Mouse (Mus musculus) liver, embryonic 11.5 days (tissue): ENCODE data around the gene Osbpl9. TPM values are rescaled to one million over a fixed set of nuclear protein-coding genes. Genes with fewer than 3 reads are reported as not detected.

Experiments
- ATAC-seq: fragments of 200-750 bp; cut with Nextera tagmentation; replicated peaks from 2 replicates; pipeline ENCODE4 v1.8.0; 2017; ENCODE audit warnings: moderate number of reproducible peaks, mild to moderate bottlenecking, moderate TSS enrichment, moderate library complexity; ENCODE audit not compliant: low FRiP score
- DNase-seq: peaks from one replicate; pipeline ENCODE4 v3.0.0-alpha.2; 2017; ENCODE audit warnings: low spot score
- H3K27ac ChIP-seq: fragments of 300-500 bp; sonication (generic); 2 replicates; pipeline ENCODE4 v1.5.1; 2014; ENCODE audit warnings: mild to moderate bottlenecking, low read depth, low read length, control low read depth
- H3K27me3 ChIP-seq: fragments of 300-500 bp; sonication (generic); replicated peaks from 2 replicates; pipeline ENCODE4 v1.6.1; 2014; ENCODE audit warnings: low read length, mixed read lengths; ENCODE audit not compliant: control insufficient read depth, insufficient read depth
- H3K36me3 ChIP-seq: fragments of 300-500 bp; sonication (generic); 2 replicates; pipeline ENCODE4 v1.6.1; 2014; ENCODE audit warnings: mild to moderate bottlenecking, low read length, moderate library complexity, mixed read lengths; ENCODE audit not compliant: control insufficient read depth, insufficient read depth
- H3K4me1 ChIP-seq: fragments of 300-500 bp; sonication (generic); replicated peaks from 2 replicates; pipeline ENCODE4 v1.6.1; 2014; ENCODE audit warnings: low read length, mixed read lengths; ENCODE audit not compliant: control insufficient read depth, insufficient read depth
- H3K4me2 ChIP-seq: fragments of 300-500 bp; sonication (generic); 2 replicates; pipeline ENCODE4 v1.6.1; 2014; ENCODE audit warnings: mild to moderate bottlenecking, control low read depth, moderate library complexity
- H3K4me3 ChIP-seq: fragments of 300-500 bp; sonication (generic); 2 replicates; pipeline ENCODE4 v1.5.1; 2014; ENCODE audit warnings: low read depth, low read length, control low read depth
- H3K9ac ChIP-seq: fragments of 300-500 bp; sonication (generic); 2 replicates; pipeline ENCODE4 v1.6.1; 2014; ENCODE audit warnings: low read depth, low read length, control low read depth
- H3K9me3 ChIP-seq: fragments of 300-500 bp; sonication (generic); 2 replicates; pipeline ENCODE4 v1.6.1; 2016; ENCODE audit warnings: low read length, inconsistent platforms, mixed read lengths; ENCODE audit not compliant: control insufficient read depth
- WGBS: fragments of 180-500 bp; shearing (Covaris S2); extraction: QIAGEN DNeasy Blood & Tissue Kit; methylation state at CpG from one replicate; pipeline ENCODE4 v1.1.7; 2014; 5-methylcytosine and 5-hydroxymethylcytosine counted together
- polyA plus RNA-seq: library from polyadenylated mRNA; unstranded; fragments of >200 nt; fragmentation: Nextera tagmentation; extraction: Ambion mirVana; gene quantifications from 2 replicates; pipeline ENCODE4 v1.2.1, GENCODE M21; 2014

The Osbpl9 gene
- polyA plus RNA-seq, 1 experiment from 2014 or later: 40.6 TPM

GRCm38 (mm10) chr4:109218008-109218407 is 15.9 kb upstream of the Osbpl9 start:
- no peaks in the 10 kb centered on the region for H3K4me1 ChIP-seq
- DNase-seq (no peak), ATAC-seq (no peak)
- H3K27me3 ChIP-seq: no peaks in the 10 kb centered on the region
- H3K9ac ChIP-seq: no peak overlapping the region
- H3K4me2 ChIP-seq: no peak overlapping the region
- H3K9me3 ChIP-seq: no peaks in the 10 kb centered on the region
- H3K36me3 ChIP-seq: no peaks in the 10 kb centered on the region
- H3K27ac ChIP-seq: no peak overlapping the region
- 72% methylated on average over 7 of the region's 7 CpGs for WGBS
- no peak overlapping the region for H3K4me3 ChIP-seq

GRCm38 (mm10) chr4:109213986-109214385 is 11.9 kb upstream of the Osbpl9 start:
- ATAC-seq (no peak), DNase-seq (no peak)
- Histone ChIP-seq H3K4me3 (no peak overlapping the region), H3K4me2 (no peak overlapping the region), H3K27me3 (no peaks in the 10 kb centered on the region), H3K4me1 (no peaks in the 10 kb centered on the region), H3K36me3 (no peaks in the 10 kb centered on the region), H3K9me3 (no peaks in the 10 kb centered on the region), H3K9ac (no peak overlapping the region), H3K27ac (no peak overlapping the region)
- 62% methylated on average over 3 of the region's 3 CpGs for WGBS

- Histone ChIP-seq H3K9me3 (no peaks in the 10 kb centered on the region), H3K4me1 (no peaks in the 10 kb centered on the region), H3K36me3 (no peaks in the 10 kb centered on the region), H3K27me3 (no peaks in the 10 kb centered on the region), H3K4me3 (no peak overlapping the region), H3K4me2 (no peak overlapping the region), H3K27ac (no peak overlapping the region), H3K9ac (no peak overlapping the region)
- DNase-seq: no peak
- ATAC-seq: no peak
- WGBS: 78% methylated on average over 4 of the region's 4 CpGs
Measured at GRCm38 (mm10) chr4:109210881-109211280, 8.8 kb upstream of the Osbpl9 start.

- H3K9me3 ChIP-seq: no peaks in the 10 kb centered on the region
- no peak overlapping the region for H3K27ac ChIP-seq
- H3K9ac ChIP-seq: no peak overlapping the region
- ATAC-seq: no peak
- 73% methylated on average over 2 of the region's 2 CpGs for WGBS
- H3K4me1 ChIP-seq: no peaks in the 10 kb centered on the region
- H3K36me3 ChIP-seq: no peaks in the 10 kb centered on the region
- H3K4me2 ChIP-seq: no peak overlapping the region
- H3K4me3 ChIP-seq: no peak overlapping the region
- no peaks in the 10 kb centered on the region for H3K27me3 ChIP-seq
- no peak for DNase-seq
Measured at GRCm38 (mm10) chr4:109210253-109210652, 8.2 kb upstream of the Osbpl9 start.

GRCm38 (mm10) chr4:109207524-109207923 is 5.5 kb upstream of the Osbpl9 start:
- DNase-seq: no peak
- WGBS: 71% methylated on average over 5 of the region's 5 CpGs
- no peak for ATAC-seq
- Histone ChIP-seq H3K9me3 (no peaks in the 10 kb centered on the region), H3K27ac (no peak overlapping the region), H3K36me3 (no peaks in the 10 kb centered on the region), H3K4me1 (no peaks in the 10 kb centered on the region), H3K4me3 (no peak overlapping the region), H3K27me3 (no peaks in the 10 kb centered on the region), H3K9ac (no peak overlapping the region), H3K4me2 (no peak overlapping the region)

- ATAC-seq: no peak
- Histone ChIP-seq H3K4me3 (no peak overlapping the region), H3K9ac (no peak overlapping the region), H3K9me3 (no peaks in the 10 kb centered on the region), H3K4me2 (no peak overlapping the region), H3K4me1 (peaks cover 4% of the 10 kb centered on the region), H3K36me3 (no peaks in the 10 kb centered on the region), H3K27me3 (no peaks in the 10 kb centered on the region), H3K27ac (no peak overlapping the region)
- WGBS: 62% methylated on average over 1 of the region's 1 CpGs
- no peak for DNase-seq
Measured at GRCm38 (mm10) chr4:109204416-109204815, 2.3 kb upstream of the Osbpl9 start.

- 68% methylated on average over 1 of the region's 1 CpGs for WGBS
- Histone ChIP-seq H3K4me1 (peaks cover 4% of the 10 kb centered on the region), H3K36me3 (no peaks in the 10 kb centered on the region), H3K27me3 (no peaks in the 10 kb centered on the region), H3K9ac (no peak overlapping the region), H3K4me3 (no peak overlapping the region), H3K27ac (no peak overlapping the region), H3K9me3 (no peaks in the 10 kb centered on the region), H3K4me2 (no peak overlapping the region)
- ATAC-seq: no peak
- DNase-seq: no peak
Measured at GRCm38 (mm10) chr4:109203931-109204330, 1.9 kb upstream of the Osbpl9 start.

- no peaks in the 10 kb centered on the region for H3K36me3 ChIP-seq
- no peak overlapping the region for H3K4me3 ChIP-seq
- peaks cover 4% of the 10 kb centered on the region for H3K4me1 ChIP-seq
- no peaks in the 10 kb centered on the region for H3K27me3 ChIP-seq
- no peak overlapping the region for H3K9ac ChIP-seq
- WGBS: 78% methylated on average over 4 of the region's 4 CpGs
- DNase-seq: no peak
- H3K9me3 ChIP-seq: no peaks in the 10 kb centered on the region
- no peak for ATAC-seq
- no peak overlapping the region for H3K4me2 ChIP-seq
- no peak overlapping the region for H3K27ac ChIP-seq
Measured at GRCm38 (mm10) chr4:109199069-109199468, 3.0 kb downstream of the Osbpl9 start.

- Histone ChIP-seq H3K4me1 (peaks cover 3% of the 10 kb centered on the region), H3K27ac (no peak overlapping the region), H3K36me3 (no peaks in the 10 kb centered on the region), H3K9ac (no peak overlapping the region), H3K4me3 (no peak overlapping the region), H3K9me3 (no peaks in the 10 kb centered on the region), H3K27me3 (no peaks in the 10 kb centered on the region), H3K4me2 (no peak overlapping the region)
- ATAC-seq: no peak
- no peak for DNase-seq
- 82% methylated on average over 7 of the region's 7 CpGs for WGBS
Measured at GRCm38 (mm10) chr4:109195900-109196629, 6.0 kb downstream of the Osbpl9 start.
